Mouse (Mus musculus) hindbrain, embryonic 11.5 days (tissue): ENCODE measurements at regions not wholly inside any gene's neighbourhood (a gene's known extent, or its start where the extent isn't known, plus 50 kb on each side); places are given as distances from the start of the nearest gene placed in this dataset.

Source experiments
- ATAC-seq: fragments of 200-750 bp; cut with Nextera tagmentation; 2 replicates; pipeline ENCODE4 v1.8.0; 2017; ENCODE audit warnings: mild to moderate bottlenecking, moderate TSS enrichment, moderate library complexity; ENCODE audit not compliant: low FRiP score
- DNase-seq: peaks from one replicate; pipeline ENCODE4 v3.0.0-alpha.2; 2015; ENCODE audit warnings: low spot score
- H3K27ac ChIP-seq: fragments of 300-500 bp; sonication (generic); 2 replicates; pipeline ENCODE4 v1.5.1; 2014; ENCODE audit warnings: mild to moderate bottlenecking, low read depth, low read length
- H3K27me3 ChIP-seq: fragments of 300-500 bp; sonication (generic); 2 replicates; pipeline ENCODE4 v1.6.1; 2014; ENCODE audit warnings: mild to moderate bottlenecking, low read length, moderate library complexity, mixed read lengths; ENCODE audit not compliant: control insufficient read depth, insufficient read depth
- H3K36me3 ChIP-seq: fragments of 300-500 bp; sonication (generic); 2 replicates; pipeline ENCODE4 v1.6.1; 2014; ENCODE audit warnings: mild to moderate bottlenecking, low read length, moderate library complexity, mixed read lengths; ENCODE audit not compliant: control insufficient read depth, insufficient read depth
- H3K4me1 ChIP-seq: fragments of 300-500 bp; sonication (generic); replicated peaks from 2 replicates; pipeline ENCODE4 v1.6.1; 2014; ENCODE audit warnings: low read length, mixed read lengths; ENCODE audit not compliant: control insufficient read depth, insufficient read depth
- H3K4me2 ChIP-seq: fragments of 300-500 bp; sonication (generic); replicated peaks from 2 replicates; pipeline ENCODE4 v1.6.1; 2014; ENCODE audit warnings: mild to moderate bottlenecking, low read depth, low read length
- H3K4me3 ChIP-seq: fragments of 300-500 bp; sonication (generic); 2 replicates; pipeline ENCODE4 v1.5.1; 2014; ENCODE audit warnings: low read depth, low read length
- H3K9ac ChIP-seq: fragments of 300-500 bp; sonication (generic); 2 replicates; pipeline ENCODE4 v1.6.1; 2014; ENCODE audit warnings: low read depth, low read length
- H3K9me3 ChIP-seq: fragments of 300-500 bp; sonication (generic); 2 replicates; pipeline ENCODE4 v1.6.1; 2016; ENCODE audit warnings: low read length; ENCODE audit not compliant: control insufficient read depth
- WGBS: fragments of 180-500 bp; shearing (Covaris S2); extraction: QIAGEN DNeasy Blood & Tissue Kit; methylation state at CpG from one replicate; pipeline ENCODE4 v1.1.7; 2014; 5-methylcytosine and 5-hydroxymethylcytosine counted together

DNA sequence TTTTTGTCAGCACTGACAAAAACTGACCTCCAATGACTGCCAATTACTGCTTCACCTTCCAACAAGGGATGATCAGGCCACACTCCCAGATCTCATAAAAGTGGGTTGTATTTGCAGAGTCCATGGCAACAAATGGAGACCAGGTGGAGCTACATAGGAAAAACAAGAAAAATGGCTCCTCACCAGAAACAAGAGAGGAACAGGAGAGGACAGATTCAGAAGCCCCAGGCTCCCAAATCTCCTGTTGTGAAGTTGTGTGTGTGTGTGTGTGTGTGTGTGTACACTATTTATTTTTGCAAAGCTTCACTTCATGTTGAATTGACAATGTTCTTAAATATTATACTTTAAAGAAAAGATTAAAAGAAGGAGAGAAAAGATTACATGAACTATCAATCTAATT, 380.2 kb upstream of the Mef2c start:
- H3K4me2 ChIP-seq, result no peak overlapping the region
- no peaks in the 10 kb centered on the region for H3K9me3 ChIP-seq
- no peak overlapping the region for H3K27ac ChIP-seq
- H3K4me1 ChIP-seq, result no peaks in the 10 kb centered on the region
- H3K4me3 ChIP-seq, result no peak overlapping the region
- DNase-seq (no peak), ATAC-seq (no peak)
- H3K9ac ChIP-seq, result no peak overlapping the region
- H3K36me3 ChIP-seq, result no peaks in the 10 kb centered on the region
- no peaks in the 10 kb centered on the region for H3K27me3 ChIP-seq

DNA sequence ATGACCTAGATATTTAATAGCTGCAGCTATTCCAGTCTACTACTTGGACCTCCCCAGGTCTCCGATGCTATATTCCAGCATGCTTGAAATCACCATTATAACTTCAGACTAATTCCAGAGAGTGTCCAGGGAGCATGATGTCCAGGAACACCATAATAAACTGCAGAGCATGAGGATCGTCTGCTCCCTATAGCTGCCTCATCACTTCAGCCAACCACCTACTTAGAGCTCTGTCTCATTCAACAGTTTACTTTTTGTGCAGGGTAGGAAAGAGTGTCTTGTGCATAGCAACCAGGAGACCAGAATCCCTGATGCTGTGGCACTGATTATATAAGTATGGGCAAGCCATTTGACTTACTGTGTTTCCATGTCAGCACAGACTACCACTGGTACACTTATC, 379.2 kb upstream of the Mef2c start:
- Histone ChIP-seq H3K9ac (no peak overlapping the region), H3K4me1 (no peaks in the 10 kb centered on the region), H3K4me2 (no peak overlapping the region), H3K27ac (no peak overlapping the region), H3K9me3 (no peaks in the 10 kb centered on the region), H3K36me3 (no peaks in the 10 kb centered on the region), H3K4me3 (no peak overlapping the region), H3K27me3 (no peaks in the 10 kb centered on the region)
- WGBS, result 89% methylated on average over 2 of the region's 2 CpGs
- DNase-seq, result no peak
- ATAC-seq, result no peak

DNA sequence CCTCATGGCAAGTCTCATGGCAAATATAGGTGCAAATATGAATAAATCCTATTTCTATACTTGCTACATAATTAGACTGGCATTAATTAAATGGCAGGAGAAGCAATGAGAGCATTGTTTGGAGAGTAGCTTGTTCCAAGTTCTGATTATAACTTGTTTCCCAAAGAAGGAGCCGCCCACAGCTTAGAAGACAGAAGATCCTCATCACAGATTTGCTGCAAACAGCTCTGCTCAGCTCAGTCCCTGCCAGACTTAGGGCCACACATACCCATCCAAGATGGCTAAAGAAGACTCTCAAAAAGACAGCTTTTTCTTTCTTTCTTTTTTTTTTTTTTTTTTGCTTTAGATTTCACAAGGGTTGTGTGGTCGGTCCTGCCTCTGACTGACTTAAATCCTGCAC, 377.4 kb upstream of the Mef2c start:
- ATAC-seq (no peak), DNase-seq (no peak)
- no peak overlapping the region for H3K27ac ChIP-seq
- H3K4me1 ChIP-seq, result no peaks in the 10 kb centered on the region
- no peaks in the 10 kb centered on the region for H3K27me3 ChIP-seq
- H3K9ac ChIP-seq, result no peak overlapping the region
- 81% methylated on average over 2 of the region's 2 CpGs for WGBS
- no peaks in the 10 kb centered on the region for H3K9me3 ChIP-seq
- H3K4me3 ChIP-seq, result no peak overlapping the region
- H3K4me2 ChIP-seq, result no peak overlapping the region
- H3K36me3 ChIP-seq, result no peaks in the 10 kb centered on the region

DNA sequence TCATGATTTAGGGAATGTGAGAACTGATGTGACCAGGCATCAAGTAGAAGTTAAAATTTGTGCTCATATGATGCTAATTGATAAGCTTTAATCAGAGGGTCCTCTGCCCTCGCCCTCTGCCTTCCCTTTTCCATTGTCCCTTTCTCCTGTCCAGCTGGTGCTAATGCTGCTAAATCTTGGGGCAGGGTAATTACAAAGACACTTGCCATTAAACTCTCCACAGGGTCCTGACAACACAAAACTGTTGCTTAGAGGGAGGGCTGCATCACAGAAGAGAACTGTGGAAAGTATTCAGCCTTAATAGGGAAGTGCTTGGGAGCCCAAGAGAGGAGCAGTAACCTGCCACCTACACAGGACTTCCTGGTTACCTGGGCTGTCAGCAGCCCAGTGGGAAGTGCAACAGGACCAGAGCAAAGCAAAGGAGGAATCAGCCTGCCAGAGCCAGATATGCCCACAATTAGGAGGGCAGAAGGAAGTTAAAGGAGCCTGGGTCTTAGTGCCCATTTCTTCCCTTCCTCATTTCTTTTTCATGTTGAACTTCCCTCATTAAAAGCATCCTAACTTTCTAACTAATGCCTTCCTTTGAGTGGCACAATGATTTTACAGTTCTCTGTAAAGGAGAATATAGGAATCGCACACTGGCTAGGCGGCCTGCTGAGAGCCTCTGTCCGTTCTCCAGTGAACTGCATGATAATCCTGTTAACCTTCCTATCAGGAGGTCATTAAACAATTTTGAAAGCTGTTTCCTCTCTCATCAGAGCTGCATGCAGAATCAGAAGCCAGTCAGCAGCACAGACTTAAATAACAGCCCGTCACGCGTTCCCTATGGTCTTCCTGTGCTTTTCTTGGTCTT, 372.5 kb upstream of the Mef2c start:
- no peaks in the 10 kb centered on the region for H3K4me1 ChIP-seq
- 24% methylated on average over 7 of the region's 7 CpGs for WGBS
- ATAC-seq, result no peak
- DNase-seq, result no peak
- no peaks in the 10 kb centered on the region for H3K9me3 ChIP-seq
- H3K27ac ChIP-seq, result no peak overlapping the region
- H3K27me3 ChIP-seq, result no peaks in the 10 kb centered on the region
- no peaks in the 10 kb centered on the region for H3K36me3 ChIP-seq
- H3K9ac ChIP-seq, result no peak overlapping the region
- H3K4me2 ChIP-seq, result no peak overlapping the region
- H3K4me3 ChIP-seq, result no peak overlapping the region

DNA sequence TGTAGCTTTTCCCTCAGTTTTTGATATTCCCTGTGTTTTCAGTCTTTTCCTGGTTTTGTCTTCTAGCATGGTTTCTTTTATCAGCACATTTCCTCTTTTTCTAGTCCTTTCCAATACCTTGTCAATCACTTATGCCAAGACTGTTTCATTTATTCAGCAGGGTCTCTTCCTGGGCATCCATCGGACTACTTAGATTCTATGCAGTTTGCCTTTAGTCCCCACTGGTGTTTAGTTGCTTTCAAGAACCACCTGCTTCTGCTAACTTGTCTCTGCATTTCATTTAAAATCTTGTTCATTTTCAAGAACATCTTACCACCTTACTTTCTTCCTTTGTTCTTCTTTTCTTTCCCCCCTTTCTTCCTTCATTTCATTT, 371.9 kb upstream of the Mef2c start:
- Histone ChIP-seq H3K36me3 (no peaks in the 10 kb centered on the region), H3K27ac (no peak overlapping the region), H3K4me3 (no peak overlapping the region), H3K27me3 (no peaks in the 10 kb centered on the region), H3K9ac (no peak overlapping the region), H3K4me2 (no peak overlapping the region), H3K4me1 (no peaks in the 10 kb centered on the region), H3K9me3 (no peaks in the 10 kb centered on the region)
- DNase-seq (no peak), ATAC-seq (no peak)
- 52% methylated on average over 1 of the region's 1 CpGs for WGBS

DNA sequence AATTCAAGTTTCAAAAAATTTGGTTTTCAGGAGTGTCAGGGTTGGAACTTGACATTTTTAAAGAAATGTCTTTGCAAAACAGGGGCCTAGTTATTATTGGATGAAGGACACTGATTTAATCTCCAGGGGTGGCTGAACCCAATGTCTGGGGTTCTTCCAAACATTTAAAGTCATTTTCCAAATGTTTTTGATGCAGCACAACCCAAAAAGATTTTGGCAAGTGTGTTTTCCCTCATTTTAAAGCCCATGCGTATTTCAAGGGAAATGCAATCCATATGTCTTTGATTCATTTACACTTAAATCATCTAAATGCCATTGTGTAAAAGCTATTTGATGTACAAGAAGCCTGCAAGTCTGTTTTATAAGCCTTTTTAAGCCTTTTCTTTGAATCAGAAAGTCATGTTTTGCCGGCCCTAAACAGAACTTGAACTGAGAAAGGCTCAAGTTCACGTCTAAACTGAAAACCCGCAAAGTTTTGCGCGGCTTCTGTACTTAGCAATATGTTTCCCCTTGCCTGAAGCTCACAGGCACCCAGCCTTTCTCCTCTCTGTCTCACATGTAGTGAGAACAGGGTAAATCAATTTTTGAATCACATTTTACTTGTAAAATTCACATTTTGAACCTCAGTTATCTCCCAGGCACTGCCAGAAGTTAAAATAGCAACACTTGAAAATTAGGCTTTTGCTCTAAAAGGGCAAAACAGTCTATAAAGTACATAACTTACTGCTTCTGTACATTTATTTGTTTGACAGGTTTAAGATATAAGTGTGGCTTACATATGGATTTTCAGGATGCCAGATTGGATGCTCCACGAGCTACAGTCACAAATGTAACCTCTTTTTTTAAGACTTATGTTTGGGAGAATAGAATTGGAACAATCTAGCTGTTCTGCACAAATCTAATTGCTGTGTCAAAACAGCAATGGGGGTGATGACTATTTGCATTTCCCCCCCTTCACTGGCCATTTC, 370.9 kb upstream of the Mef2c start:
- H3K27ac ChIP-seq, result no peak overlapping the region
- 83% methylated on average over 7 of the region's 7 CpGs for WGBS

DNA sequence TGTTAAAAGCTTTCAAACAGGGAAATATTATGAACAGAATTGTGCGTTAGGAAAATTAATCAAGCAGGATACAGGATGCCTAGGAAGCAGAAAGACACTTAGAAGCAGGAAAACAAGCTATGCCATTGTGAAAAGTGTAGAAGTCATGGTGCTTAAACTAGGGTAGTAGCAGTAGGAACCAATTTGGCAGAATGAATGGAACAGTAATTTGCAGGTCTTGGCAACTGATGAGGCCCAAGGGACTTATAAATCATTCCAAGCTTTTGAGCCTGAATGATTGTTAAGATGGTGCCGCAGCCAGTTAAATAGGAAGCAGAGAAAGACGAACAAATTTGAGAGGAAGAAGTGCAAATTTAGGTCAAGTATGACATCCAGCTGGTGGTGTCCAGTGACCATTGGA, 360.5 kb upstream of the Mef2c start:
- DNase-seq (no peak), ATAC-seq (no peak)
- H3K27ac ChIP-seq, result no peak overlapping the region
- H3K36me3 ChIP-seq, result no peaks in the 10 kb centered on the region
- H3K9me3 ChIP-seq, result no peaks in the 10 kb centered on the region
- 68% methylated on average over 3 of the region's 3 CpGs for WGBS
- no peaks in the 10 kb centered on the region for H3K27me3 ChIP-seq
- no peak overlapping the region for H3K4me3 ChIP-seq
- no peak overlapping the region for H3K9ac ChIP-seq
- no peak overlapping the region for H3K4me2 ChIP-seq
- no peaks in the 10 kb centered on the region for H3K4me1 ChIP-seq

More for the DNA sequence above, 370.9 kb upstream of the Mef2c start:
- no peak for DNase-seq
- Histone ChIP-seq H3K9ac (no peak overlapping the region), H3K4me3 (no peak overlapping the region), H3K4me2 (no peak overlapping the region), H3K4me1 (no peaks in the 10 kb centered on the region), H3K27me3 (no peaks in the 10 kb centered on the region), H3K9me3 (no peaks in the 10 kb centered on the region), H3K36me3 (no peaks in the 10 kb centered on the region)
- ATAC-seq, result no peak

DNA sequence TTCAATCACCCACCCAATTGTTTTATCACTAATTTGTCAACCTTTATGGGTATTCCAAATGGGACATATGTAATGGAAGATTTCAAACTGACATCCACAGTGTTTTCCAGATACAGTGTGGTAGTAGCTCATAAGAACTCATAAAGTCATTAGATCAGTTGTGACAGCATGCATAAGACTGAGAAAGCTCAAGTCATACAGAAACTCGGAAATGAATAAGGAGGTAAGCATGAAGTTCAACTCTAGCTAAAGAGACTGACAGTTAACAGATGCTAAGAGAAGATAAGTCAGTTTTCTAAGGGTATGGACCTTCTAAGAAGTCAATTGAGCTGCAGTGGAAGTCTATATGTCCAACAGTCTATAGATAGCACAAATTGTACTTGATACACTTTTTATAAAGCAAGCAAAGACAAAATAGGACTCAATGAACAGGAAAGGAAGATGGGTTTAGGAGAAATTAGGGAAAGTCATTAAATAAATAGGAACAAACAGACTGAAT, 349.2 kb upstream of the Mef2c start:
- no peaks in the 10 kb centered on the region for H3K36me3 ChIP-seq
- whole genome bisulfite sequencing, result 80% methylated on average over 1 of the region's 1 CpGs
- no peak overlapping the region for H3K4me3 ChIP-seq
- no peak overlapping the region for H3K9ac ChIP-seq
- no peak overlapping the region for H3K4me2 ChIP-seq
- no peak overlapping the region for H3K27ac ChIP-seq
- DNase-seq, result no peak
- no peaks in the 10 kb centered on the region for H3K27me3 ChIP-seq
- no peak for ATAC-seq
- no peaks in the 10 kb centered on the region for H3K9me3 ChIP-seq
- no peaks in the 10 kb centered on the region for H3K4me1 ChIP-seq
